Mouse (Mus musculus) lung, postnatal 36 days (tissue): ENCODE data around the gene Zfp266.
A peak's percentile ranks its signal among the peaks of the same experiment; 100 is the strongest.

Experiments
- DNase-seq: peaks from one replicate; pipeline ENCODE4 v3.0.0; 2022; ENCODE audit warnings: mixed read lengths

The Zfp266 gene

DNA sequence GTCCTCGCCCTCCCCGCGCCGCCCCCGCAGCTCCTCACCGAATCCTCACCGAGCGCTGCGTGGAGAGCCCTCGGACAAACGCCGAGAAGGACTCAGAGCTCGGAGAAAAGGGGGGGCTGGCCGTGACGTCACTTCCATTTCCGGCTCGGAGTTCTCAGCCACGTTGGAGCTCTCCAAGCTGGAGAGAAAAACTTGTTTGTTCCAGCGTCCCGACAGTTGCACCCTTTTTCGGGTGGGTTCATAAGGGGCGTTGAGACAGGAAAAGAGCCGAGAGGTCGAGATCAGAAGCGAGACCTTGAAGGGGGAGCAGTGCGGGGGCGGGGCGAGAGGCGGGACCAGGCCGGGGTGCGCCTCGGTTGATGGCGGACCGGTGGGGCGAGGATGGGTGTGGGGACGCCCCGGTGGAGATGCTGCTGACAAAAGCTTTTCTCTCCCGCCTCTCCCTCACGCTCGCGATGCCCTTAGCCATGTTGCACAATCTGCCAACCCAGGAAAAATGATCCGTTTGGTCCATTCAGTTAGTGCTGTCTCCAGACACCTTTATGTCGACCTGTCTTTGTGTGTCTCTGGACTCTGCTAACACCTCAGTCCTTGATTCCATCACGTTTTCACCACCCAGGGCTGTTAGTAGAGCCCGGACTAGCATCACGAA is at the start of gene Zfp266:
TSS of gene Zfp266 (minus strand) at position 112 of the 652 bp plus-strand sequence.
- peak; percentile 96 for DNase-seq

- DNase-seq: peak; percentile 70
Measured at GRCm38 (mm10) chr9:20565326-20566030, 44.3 kb upstream of the Zfp266 start.

- DNase-seq: no peak
Measured at GRCm38 (mm10) chr9:20562177-20562576, 41.0 kb upstream of the Zfp266 start.

GRCm38 (mm10) chr9:20552698-20553097 is 31.5 kb upstream of the Zfp266 start:
- no peak for DNase-seq

DNA sequence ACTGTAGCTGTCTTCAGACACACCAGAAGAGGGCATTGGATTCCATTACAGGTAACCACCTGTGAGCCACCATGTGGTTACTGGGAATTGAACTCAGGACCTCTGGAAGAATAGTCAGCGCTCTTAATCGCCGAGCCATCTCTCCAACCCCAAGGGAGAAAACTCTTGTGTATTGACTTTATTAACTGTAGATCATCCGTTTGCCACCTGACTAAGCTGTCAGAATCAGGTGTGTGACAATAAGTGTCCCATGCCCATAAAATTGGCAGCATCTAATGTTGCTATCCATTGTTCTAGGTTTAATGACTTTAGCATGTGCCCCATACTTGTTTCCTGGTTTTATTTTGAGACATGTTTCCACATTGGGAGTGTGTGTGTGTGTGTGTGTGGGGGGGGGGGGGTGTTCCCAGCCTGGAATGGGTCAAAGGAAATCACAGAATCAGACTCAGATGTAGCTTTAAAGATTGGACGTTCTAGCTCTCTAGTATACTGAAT is 30.6 kb upstream of the Zfp266 start:
- no peak for DNase-seq

GRCm38 (mm10) chr9:20545151-20545550 is 23.9 kb upstream of the Zfp266 start:
- DNase-seq: peak; percentile 78

DNA sequence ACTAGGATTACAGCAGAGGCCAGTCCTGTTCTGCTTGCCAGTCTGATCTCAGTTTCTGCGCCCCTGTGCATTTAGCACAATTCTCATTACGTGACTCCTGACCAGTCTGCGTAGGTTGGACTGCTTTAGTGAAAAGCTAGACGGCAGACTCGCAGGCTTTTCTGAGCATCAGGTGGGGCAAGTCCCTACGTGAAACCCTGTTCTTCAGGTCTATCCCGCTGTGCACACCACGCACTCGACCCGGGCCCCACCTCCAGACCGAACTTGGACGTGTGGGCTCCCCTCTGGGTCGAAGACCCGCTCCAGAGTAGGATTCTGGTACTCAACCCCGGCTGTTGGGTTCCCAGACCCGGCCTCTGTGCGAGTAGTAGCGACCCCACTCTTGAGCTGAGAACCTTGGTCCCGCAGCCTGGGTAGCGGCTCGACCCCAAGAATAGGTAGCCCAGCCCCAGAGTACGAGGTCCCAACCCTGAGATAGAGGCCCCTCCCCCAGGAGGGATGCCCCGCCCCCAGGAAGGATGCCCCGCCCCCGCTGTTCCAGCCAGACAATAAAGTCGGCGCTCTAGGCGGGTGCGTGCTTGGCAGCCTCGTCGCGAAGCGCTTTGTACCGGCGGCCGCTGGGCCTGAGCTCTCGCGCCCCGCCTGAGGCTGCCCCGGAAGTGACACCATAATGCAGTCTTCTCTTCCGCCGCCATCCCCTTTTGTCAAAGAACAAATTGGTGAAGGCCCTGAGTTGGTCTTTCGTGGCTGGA is 23.0 kb upstream of the Zfp266 start:
- DNase-seq: peak; percentile 89

DNA sequence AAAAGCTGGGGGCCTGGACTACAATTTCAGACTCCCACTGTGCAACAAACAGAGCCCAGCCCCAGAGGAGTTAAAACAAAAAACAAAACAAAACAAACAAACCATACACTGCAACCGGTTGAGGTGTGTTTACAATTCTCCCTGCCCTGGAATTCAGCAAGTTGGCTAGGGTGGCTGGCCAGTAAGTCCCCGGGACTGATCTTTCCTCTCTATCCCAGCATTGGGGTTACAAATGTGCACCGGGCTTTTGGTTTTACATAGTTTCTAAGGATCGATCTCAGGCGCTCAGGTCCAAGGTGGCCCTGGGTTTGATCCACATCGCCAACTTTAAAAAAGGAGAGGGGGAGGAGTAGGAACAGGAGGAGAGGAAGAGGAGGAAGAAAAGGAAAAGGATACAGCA is 22.3 kb upstream of the Zfp266 start:
- peak; percentile 7 for DNase-seq

DNA sequence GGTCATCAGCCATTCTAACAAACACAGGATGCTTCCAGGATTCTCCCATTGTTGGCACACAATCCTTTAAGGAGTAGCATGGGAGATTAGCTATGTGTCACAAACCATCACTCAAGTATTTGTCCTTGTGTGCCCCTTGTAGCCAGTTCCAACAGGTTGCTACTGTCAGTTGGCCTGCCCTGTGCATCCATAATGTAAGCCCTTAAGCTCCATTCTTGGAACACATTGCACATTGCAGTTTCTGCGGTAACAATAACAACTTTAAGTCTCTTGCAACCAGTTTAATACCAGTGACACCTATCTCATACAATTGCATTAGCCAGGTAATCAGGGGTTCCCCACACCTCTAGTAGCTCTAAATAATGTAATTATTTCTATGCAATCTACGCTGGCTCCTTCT is 15.4 kb upstream of the Zfp266 start:
- no peak for DNase-seq

DNA sequence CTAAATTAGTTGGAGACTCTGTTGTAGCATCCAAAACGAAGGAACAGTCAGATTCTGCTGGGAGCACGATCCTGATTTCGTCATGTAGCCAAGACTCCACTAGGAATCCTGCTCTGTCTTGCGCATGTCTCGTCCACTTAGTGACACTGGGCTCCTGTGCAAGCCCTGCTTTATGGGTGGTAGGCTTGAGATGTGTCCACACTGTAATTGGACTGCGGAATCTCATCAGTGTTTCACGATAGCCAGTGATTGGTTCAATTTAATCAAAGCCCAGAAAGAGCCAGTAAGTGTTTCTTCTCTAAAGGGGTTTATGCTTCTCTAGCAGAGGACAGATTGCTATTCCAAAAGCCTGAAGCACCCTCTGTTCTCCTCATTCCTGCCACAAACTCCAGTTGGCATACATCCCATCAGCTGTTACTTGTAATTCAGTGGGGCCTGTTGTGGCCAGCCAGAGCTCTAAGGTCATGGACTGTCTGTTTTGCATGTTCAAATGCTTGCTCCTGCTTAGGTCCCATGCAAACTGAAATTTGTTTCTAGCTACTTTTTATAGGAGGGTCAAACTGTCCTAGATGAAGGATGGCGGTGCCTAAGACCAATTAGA is 13.2 kb upstream of the Zfp266 start:
- no peak for DNase-seq

DNA sequence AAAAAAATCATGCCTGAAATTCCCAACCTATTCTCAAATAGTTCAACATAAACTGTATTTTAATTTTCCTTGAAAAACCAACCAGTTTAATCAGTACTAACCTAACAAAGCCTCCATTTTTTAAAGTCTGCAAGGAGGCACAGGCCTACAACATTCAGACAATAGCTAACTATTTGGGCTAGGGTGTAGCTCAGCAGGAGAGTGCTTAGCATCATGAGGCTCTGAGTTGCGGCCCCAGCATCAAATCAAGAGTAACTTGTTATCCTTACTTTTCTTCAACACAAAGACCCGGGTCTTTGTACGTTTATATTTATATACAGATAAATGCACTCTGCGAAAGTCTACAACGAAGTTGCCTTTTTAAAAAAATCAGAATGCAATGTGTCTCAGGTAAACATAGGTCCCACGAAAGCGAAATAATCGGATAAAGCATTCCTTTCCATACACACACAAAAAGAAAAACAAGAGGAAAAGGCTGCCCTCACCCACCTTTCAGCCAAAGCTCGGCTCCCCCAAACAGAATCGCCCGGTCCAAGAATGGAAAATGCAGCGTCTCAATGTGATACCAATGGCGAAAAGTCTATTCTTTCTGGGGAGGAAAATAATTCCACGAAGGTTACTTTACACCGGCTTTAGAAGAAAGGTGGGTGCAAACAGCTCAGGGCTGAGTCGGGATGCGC is 546 bp downstream of the Zfp266 start:
- no peak for DNase-seq

GRCm38 (mm10) chr9:20519949-20520348 is 1.3 kb downstream of the Zfp266 start:
- DNase-seq: no peak

DNA sequence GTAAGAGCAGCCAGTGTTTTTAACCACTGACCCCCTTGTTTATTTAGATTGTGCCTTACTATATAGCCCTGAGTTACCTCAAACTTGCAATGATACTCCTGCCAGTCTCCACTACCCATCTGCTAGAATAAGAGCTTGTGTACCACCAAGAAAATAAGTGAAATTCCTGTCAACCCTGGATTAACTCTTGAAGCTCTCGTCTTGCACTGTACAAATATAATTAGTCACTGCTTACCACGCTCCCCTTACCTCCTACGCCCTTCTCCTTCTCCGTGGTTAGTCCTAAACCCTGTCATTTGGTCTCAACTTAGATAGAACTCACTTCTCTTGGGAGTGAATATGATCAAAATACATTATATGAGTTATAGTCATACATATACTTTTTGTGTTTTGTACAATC is 2.5 kb downstream of the Zfp266 start:
- no peak for DNase-seq

- no peak for DNase-seq
Measured at GRCm38 (mm10) chr9:20517727-20518126, 3.5 kb downstream of the Zfp266 start.

DNA sequence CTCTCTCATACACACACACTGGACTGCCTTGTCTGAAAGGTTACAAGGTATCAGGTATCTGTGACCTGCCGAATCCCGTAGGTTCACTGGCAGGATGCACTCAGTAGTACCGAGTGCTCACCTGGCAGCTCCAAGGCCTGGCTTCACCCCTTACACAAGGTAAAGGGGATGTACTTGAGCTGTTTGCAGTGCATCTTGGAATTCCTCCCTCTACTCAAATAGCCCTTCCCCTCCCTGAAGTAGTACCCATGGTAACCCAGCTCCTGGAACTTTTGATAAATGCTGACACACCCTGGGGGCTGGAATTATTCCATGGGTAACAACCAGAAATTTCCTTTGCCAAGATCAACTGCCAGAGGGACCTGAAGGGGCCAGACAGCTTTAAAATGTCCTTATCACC is 7.2 kb downstream of the Zfp266 start:
- DNase-seq: peak; percentile 81

- DNase-seq: no peak
Measured at GRCm38 (mm10) chr9:20512714-20513113, 8.5 kb downstream of the Zfp266 start.

- no peak for DNase-seq
Measured at GRCm38 (mm10) chr9:20511645-20512044, 9.6 kb downstream of the Zfp266 start.

- DNase-seq: no peak
Measured at GRCm38 (mm10) chr9:20510346-20510745, 10.9 kb downstream of the Zfp266 start.

DNA sequence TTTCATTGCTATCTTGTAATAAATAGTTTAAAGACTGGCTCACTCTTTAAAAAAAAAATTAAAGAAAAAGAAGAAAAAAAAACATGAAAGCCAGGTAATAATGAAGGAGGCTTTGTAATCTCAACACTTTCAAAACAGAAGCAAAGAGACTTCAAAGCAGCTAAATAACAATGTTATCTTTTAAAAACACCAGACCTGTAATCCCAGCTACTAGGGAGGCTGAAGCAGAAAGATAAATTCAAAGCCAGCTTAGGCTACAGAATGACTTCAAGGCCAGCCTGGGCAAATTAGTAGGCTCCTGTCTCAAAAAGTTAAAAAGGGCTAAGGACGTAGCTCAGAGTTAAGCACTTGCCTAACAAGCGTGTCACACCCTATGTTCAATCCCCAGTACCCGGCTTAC is 11.5 kb downstream of the Zfp266 start:
- DNase-seq: no peak

DNA sequence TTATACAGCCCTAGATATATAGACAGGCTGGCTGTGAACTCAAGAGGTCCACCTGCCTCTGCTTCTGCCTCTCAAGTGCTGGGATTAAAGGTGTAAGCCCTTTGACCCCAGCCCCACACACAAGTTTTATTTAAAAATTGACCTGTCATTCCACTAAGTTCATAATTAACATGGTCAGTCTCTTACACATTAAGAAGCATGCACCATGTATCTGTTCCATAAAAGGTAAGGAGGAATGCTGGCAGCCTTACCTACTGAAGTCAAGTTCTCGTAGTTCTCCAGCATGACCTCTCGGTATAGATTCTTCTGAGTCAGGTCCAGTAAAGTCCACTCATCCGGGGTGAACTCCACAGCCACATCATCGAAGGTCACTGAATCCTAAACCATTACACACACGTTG is 16.4 kb downstream of the Zfp266 start:
- no peak for DNase-seq

- peak; percentile 14 for DNase-seq
Measured at GRCm38 (mm10) chr9:20493281-20493680, 27.9 kb downstream of the Zfp266 start.

GRCm38 (mm10) chr9:20492527-20493233 is 28.5 kb downstream of the Zfp266 start, which contains the start of gene Zfp426:
Zfp426 (minus strand) TSS chr9:20492746.
- DNase-seq: peak; percentile 92
